ENCODE assay signal across 11 mouse cellular contexts in genomic region chr11:84181286-84181685, GRCm38 (mm10). TPM values are rescaled to one million over a fixed set of nuclear protein-coding genes. Genes with fewer than 3 reads are reported as not detected.
DNase-seq lines count a peak whose midpoint lies in the region; ATAC-seq lines count a peak whose summit lies in the region.
"Had no signal": no experiment of that assay in that cellular context is flagged by ENCODE, and none has a peak within 500 bp of the region (broad histone marks: within the 10 kb centered on the region; RNA-seq: fewer than 3 reads in every experiment).

No protein-coding gene starts in this region.

- no peak for DNase-seq in lung, postnatal 10 days
- no peak for DNase-seq in liver, embryonic 11.5 days (ENCODE audit: low spot score)
- no peak for DNase-seq in adrenal gland, postnatal 14 days
- no peak for DNase-seq in spleen, postnatal 36 days (ENCODE audit: low spot score in 2 of 2)
- DNase-seq in gastrocnemius, adult 8-10 months (ENCODE audit: low spot score in 2 of 2), result no peak
- DNase-seq: cerebellum, adult 18-20 months; heart, postnatal 14 days had no signal

- H3K4me2 ChIP-seq in lung, embryonic 15.5 days, result peak overlapping the region; percentile 82
- peak overlapping the region; percentile 65 for H3K4me2 ChIP-seq in forebrain, embryonic 13.5 days
- H3K4me2 ChIP-seq in liver, embryonic 11.5 days, result peak overlapping the region; percentile 82
- H3K4me2 ChIP-seq in stomach, embryonic 15.5 days, result peak overlapping the region; percentile 80

- no peaks in the 10 kb centered on the region for H3K27me3 ChIP-seq in lung, embryonic 15.5 days
- peaks cover 2% of the 10 kb centered on the region; the same call in 1 of the 2 replicates for H3K27me3 ChIP-seq in forebrain, embryonic 13.5 days
- no peaks in the 10 kb centered on the region for H3K27me3 ChIP-seq in liver, embryonic 11.5 days (replicated peaks; ENCODE audit: control insufficient read depth, insufficient read depth, low read length)
- no peaks in the 10 kb centered on the region for H3K27me3 ChIP-seq in stomach, embryonic 15.5 days (replicated peaks)
- H3K27me3 ChIP-seq: Patski had no signal

- no peak overlapping the region for H3K9ac ChIP-seq in lung, embryonic 15.5 days
- H3K9ac ChIP-seq in forebrain, embryonic 13.5 days, result peak overlapping the region; percentile 80
- peak overlapping the region; percentile 90; the same call in 1 of the 2 replicates for H3K9ac ChIP-seq in liver, embryonic 11.5 days (ENCODE audit: low read depth, low read length)
- no peak overlapping the region for H3K9ac ChIP-seq in stomach, embryonic 15.5 days

- no peak overlapping the region for H3K4me3 ChIP-seq in lung, embryonic 15.5 days
- peak overlapping the region; percentile 83 for H3K4me3 ChIP-seq in forebrain, embryonic 13.5 days
- peak overlapping the region; percentile 91 for H3K4me3 ChIP-seq in liver, embryonic 11.5 days (ENCODE audit: low read depth, low read length)
- no peak overlapping the region; the same call in 1 of the 2 replicates for H3K4me3 ChIP-seq in stomach, embryonic 15.5 days (replicated peaks)

- ATAC-seq in lung, embryonic 15.5 days (ENCODE audit: borderline replicate concordance, extremely low read depth, low FRiP score, low TSS enrichment), result no peak
- no peak for ATAC-seq in forebrain, embryonic 13.5 days
- ATAC-seq in liver, embryonic 11.5 days (replicated peaks; ENCODE audit: low FRiP score), result no peak
- no peak for ATAC-seq in stomach, embryonic 15.5 days (ENCODE audit: insufficient read depth, low FRiP score, low read depth)
- ATAC-seq: Patski had no signal

- H3K4me1 ChIP-seq in lung, embryonic 15.5 days, result peaks cover 23% of the 10 kb centered on the region
- H3K4me1 ChIP-seq in forebrain, embryonic 13.5 days, result peaks cover 28% of the 10 kb centered on the region
- H3K4me1 ChIP-seq in liver, embryonic 11.5 days (replicated peaks; ENCODE audit: control insufficient read depth, insufficient read depth, low read length), result peaks cover 20% of the 10 kb centered on the region
- H3K4me1 ChIP-seq in stomach, embryonic 15.5 days, result peaks cover 9% of the 10 kb centered on the region; the same call in 1 of the 2 replicates

- no peak overlapping the region for H3K27ac ChIP-seq in lung, embryonic 15.5 days
- no peak overlapping the region for H3K27ac ChIP-seq in forebrain, embryonic 13.5 days
- no peak overlapping the region for H3K27ac ChIP-seq in liver, embryonic 11.5 days (ENCODE audit: low read depth, low read length)
- H3K27ac ChIP-seq in stomach, embryonic 15.5 days, result no peak overlapping the region

- 57% methylated on average over 2 of the region's 2 CpGs for WGBS in lung, embryonic 15.5 days
- WGBS in forebrain, embryonic 13.5 days, result 54% methylated on average over 2 of the region's 2 CpGs
- WGBS in liver, embryonic 11.5 days, result 68% methylated on average over 2 of the region's 2 CpGs
- WGBS in stomach, embryonic 15.5 days, result 64% methylated on average over 2 of the region's 2 CpGs

- H3K36me3 ChIP-seq in lung, embryonic 15.5 days, result no peaks in the 10 kb centered on the region
- H3K36me3 ChIP-seq in forebrain, embryonic 13.5 days (ENCODE audit: poor library complexity, severe bottlenecking), result no peaks in the 10 kb centered on the region
- no peaks in the 10 kb centered on the region for H3K36me3 ChIP-seq in liver, embryonic 11.5 days (ENCODE audit: control insufficient read depth, insufficient read depth, low read length)
- no peaks in the 10 kb centered on the region for H3K36me3 ChIP-seq in stomach, embryonic 15.5 days

- H3K9me3 ChIP-seq in lung, embryonic 15.5 days, result no peaks in the 10 kb centered on the region
- no peaks in the 10 kb centered on the region for H3K9me3 ChIP-seq in forebrain, embryonic 13.5 days (replicated peaks)
- no peaks in the 10 kb centered on the region for H3K9me3 ChIP-seq in liver, embryonic 11.5 days (ENCODE audit: control insufficient read depth, low read length)
- no peaks in the 10 kb centered on the region for H3K9me3 ChIP-seq in stomach, embryonic 15.5 days

RNA-seq across cellular contexts. Expression of gene Gm11437, which starts 14.0 kb away (rescaled TPM):
- polyA plus RNA-seq in lung, embryonic 15.5 days (2015; fragmentation: Nextera tagmentation; extraction: Ambion mirVana), result 0.11 TPM in 1 of 2 replicates, not detected in the other
- not detected in 2 replicates for polyA plus RNA-seq in forebrain, embryonic 13.5 days (2015; fragmentation: Nextera tagmentation; extraction: Ambion mirVana)
- not detected in 2 replicates for polyA plus RNA-seq in liver, embryonic 11.5 days (2014; fragmentation: Nextera tagmentation; extraction: Ambion mirVana)
- polyA plus RNA-seq in stomach, embryonic 15.5 days (2015; fragmentation: Nextera tagmentation; extraction: Ambion mirVana), result not detected in 2 replicates
- 0.26 TPM in 1 of 2 replicates, not detected in the other for total RNA-seq in adrenal gland, postnatal 14 days (2021)
- total RNA-seq in gastrocnemius, adult 8-10 months (2022), result not detected
- total RNA-seq: heart, postnatal 14 days had no signal
- polyA plus RNA-seq: Patski had no signal

RNA-seq across cellular contexts. Expression of gene Acaca, which starts 51.8 kb away (rescaled TPM):
- 11.7 and 14.6 TPM in 2 replicates for polyA plus RNA-seq in lung, embryonic 15.5 days (2015; fragmentation: Nextera tagmentation; extraction: Ambion mirVana)
- polyA plus RNA-seq in forebrain, embryonic 13.5 days (2015; fragmentation: Nextera tagmentation; extraction: Ambion mirVana), result 20.5 and 22.6 TPM in 2 replicates
- 17.0 and 20.4 TPM in 2 replicates for polyA plus RNA-seq in liver, embryonic 11.5 days (2014; fragmentation: Nextera tagmentation; extraction: Ambion mirVana)
- 12.9 and 14.2 TPM in 2 replicates for polyA plus RNA-seq in stomach, embryonic 15.5 days (2015; fragmentation: Nextera tagmentation; extraction: Ambion mirVana)
- total RNA-seq in adrenal gland, postnatal 14 days (2021), result 80.0 and 100 TPM in 2 replicates
- 10 to 100 TPM; 12.2 to 16.7 (median 15.6) TPM for total RNA-seq in gastrocnemius, adult 8-10 months (2022)

RNA-seq across cellular contexts. Expression of gene Tada2a, which starts 51.9 kb away (rescaled TPM):
- polyA plus RNA-seq in lung, embryonic 15.5 days (2015; fragmentation: Nextera tagmentation; extraction: Ambion mirVana), result 33.2 and 33.6 TPM in 2 replicates
- polyA plus RNA-seq in forebrain, embryonic 13.5 days (2015; fragmentation: Nextera tagmentation; extraction: Ambion mirVana), result 38.8 and 40.1 TPM in 2 replicates
- 30.6 and 32.7 TPM in 2 replicates for polyA plus RNA-seq in liver, embryonic 11.5 days (2014; fragmentation: Nextera tagmentation; extraction: Ambion mirVana)
- 25.8 and 27.5 TPM in 2 replicates for polyA plus RNA-seq in stomach, embryonic 15.5 days (2015; fragmentation: Nextera tagmentation; extraction: Ambion mirVana)
- total RNA-seq in adrenal gland, postnatal 14 days (2021), result 15.5 and 16.7 TPM in 2 replicates
- total RNA-seq in gastrocnemius, adult 8-10 months (2022), result 10 to 100 TPM in 3 of 4 experiments, 1 to 10 TPM in 1; 9.7 to 14.3 (median 13.0) TPM

Comparison
In these comparisons a context has a peak if more than half of its experiments do, and no peak if none do; other contexts are left out.
1. H3K4me3 ChIP-seq: peak in forebrain, embryonic 13.5 days (single experiment) and liver, embryonic 11.5 days (single experiment); none in lung, embryonic 15.5 days (single experiment) and stomach, embryonic 15.5 days (single experiment).
2. H3K9ac ChIP-seq: peak in forebrain, embryonic 13.5 days (single experiment) and liver, embryonic 11.5 days (single experiment); none in lung, embryonic 15.5 days (single experiment) and stomach, embryonic 15.5 days (single experiment).
3. Peak in every context shown above with its lines, with median percentiles within 50 percentile points of each other: H3K4me2 ChIP-seq.